Mouse (Mus musculus) liver, embryonic 14.5 days (tissue): ENCODE results near the gene 4931406P16Rik.

Experiments used
- CTCF ChIP-seq: IDR thresholded peaks from 2 replicates; pipeline ENCODE4 v1.5.1; 2016; ENCODE audit warnings: antibody characterized with exemption, low read depth, control low read depth
- EP300 ChIP-seq: IDR thresholded peaks from 2 replicates; pipeline ENCODE4 v1.6.1; 2016; ENCODE audit warnings: antibody characterized with exemption, low read depth

- TF ChIP-seq CTCF, result no peak
- TF ChIP-seq EP300, result no peak
These were observed 25.3 kb upstream of the 4931406P16Rik start for GRCm38 (mm10) chr7:34338445-34339163.
